Mouse (Mus musculus) yolk sac, embryonic 10.5 days (tissue): ENCODE data around the gene 1110059E24Rik.
"Not testable (repeated sequence)": the region's sequence is repeated elsewhere in the genome, so short reads cannot be mapped to it uniquely, and the experiment has no call there.

Experiments
- DNase-seq: peaks from one replicate; pipeline ENCODE4 v3.0.0-alpha.2; 2017; ENCODE audit warnings: low spot score

Gene 1110059E24Rik

DNA sequence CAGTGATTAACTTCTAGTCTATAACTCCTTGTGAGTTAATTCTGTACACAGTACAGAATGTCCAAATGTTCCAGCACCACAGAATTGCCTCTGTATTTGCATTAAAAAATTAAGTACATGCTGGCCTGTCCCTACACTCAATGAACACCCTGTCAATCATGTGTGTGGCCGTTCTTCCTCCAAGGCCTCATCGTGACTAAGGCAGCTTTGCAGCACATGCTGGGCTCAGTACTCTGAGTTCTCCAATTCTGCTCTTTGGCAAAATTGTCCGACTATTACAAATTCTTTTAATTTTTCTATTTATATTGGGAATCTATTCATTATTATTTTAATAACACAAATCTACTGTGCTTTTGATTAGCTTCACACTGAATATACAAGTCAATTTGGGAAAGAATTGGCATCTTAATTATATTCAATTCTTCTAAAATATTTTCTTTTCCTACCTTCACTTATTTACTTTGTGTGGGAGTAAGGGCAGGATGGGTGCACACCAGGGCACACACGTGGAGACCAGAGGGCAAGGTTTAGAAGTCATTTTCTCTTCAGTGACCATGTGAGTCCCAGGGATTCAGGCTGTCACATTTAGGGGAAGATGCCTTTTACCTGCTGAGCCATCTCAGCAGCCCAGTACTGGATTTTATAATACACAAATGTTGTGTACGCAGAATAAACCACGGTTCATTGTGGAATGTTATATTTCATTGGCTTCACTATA lies 26.3 kb downstream of the 1110059E24Rik start:
- DNase-seq: no peak

- no peak for DNase-seq
Measured at GRCm38 (mm10) chr19:21624148-21624535, 28.6 kb downstream of the 1110059E24Rik start.

DNA sequence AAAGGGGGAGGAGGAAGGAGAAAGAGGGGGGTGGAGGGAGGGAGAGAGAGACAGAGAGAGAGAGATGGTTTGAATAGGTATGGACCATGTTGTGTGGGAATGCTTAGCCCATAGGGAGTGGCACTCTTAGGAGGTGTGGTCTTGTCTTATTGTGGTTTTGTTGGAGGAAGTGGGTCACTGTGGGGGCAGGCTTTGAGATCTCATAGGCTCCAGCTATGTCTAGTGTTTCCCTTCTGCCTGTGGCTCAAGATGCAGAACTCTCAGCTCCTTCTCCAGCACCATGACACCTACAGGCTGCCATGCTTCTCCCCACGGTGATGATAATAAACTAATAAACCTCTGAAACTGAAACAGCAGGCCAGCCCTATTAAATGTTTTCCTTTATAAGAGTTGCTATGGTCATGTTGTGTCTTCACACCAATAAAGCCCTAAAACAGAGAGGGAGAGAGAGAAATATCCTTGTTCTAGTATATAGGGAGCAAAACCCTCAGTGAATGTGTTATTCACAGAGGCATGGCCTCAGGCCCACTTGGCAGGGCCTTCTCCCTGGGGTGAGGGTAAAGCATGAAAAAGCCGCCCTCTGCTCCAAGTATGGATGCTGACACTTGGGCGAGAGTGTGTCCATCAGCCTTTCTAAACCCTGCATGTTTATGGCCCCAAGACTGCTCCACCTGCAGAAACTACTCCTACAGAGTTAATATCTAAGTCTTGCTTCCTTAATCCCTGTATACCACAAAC lies 29.2 kb downstream of the 1110059E24Rik start:
- DNase-seq: no peak

- DNase-seq: no peak
Measured at GRCm38 (mm10) chr19:21615801-21616200, 37.0 kb downstream of the 1110059E24Rik start.

DNA sequence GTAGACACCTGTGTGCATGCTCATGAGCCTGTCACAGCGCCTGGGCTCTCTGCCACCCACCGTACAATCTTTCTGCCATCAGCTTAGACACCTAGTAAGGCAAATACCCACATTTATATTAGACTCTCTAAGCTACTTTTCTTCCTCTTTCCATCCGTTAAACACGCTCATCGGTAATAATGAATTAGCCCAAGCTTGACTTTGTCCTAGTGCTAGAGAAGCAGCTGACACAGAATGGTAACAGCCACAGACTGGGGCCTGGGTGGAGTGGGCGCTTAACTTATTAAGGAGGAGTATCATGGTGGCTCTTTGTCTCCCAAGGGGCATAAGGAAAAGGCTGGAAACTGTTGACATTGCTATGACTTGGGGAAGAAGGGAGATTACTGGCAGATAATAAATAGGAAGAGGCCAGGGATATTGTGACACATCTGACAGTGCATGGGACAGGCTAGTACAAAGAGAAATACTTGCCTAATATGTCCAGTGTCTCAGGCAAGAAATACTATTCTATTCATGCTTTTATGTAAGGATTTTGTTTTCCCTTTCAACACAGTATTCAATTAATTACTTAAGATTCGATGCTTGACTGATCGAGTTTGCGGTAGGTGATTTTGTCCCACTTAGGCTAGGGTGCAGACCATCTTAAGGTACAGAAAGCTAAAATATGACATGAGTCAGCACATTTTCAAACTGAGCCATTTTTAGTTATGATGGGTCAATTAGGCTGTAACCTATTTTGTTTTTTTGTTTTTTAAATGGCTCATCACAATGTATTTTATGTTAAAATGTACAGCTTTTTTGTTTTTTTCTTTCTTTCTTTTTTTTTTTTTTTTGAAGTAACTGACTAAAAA lies 40.8 kb downstream of the 1110059E24Rik start:
- no peak for DNase-seq

DNA sequence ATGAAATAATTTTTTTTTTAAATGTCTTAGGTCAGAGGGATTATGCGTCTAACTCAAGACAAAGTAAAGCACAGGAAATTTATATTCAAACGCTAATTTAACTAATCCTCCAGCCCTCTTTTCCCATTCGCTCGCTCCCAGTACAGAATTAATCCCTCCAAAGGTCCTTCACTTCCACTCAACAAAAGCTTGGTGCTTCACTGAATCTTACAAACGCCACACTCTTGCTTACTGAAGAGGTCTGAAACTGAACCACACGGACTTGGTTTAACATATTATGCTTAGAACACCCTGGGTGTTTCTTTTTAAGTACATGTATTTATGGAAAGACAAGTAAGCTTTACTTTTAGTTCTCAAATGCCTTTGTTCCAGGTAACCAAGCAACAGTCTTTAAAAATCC lies 41.5 kb downstream of the 1110059E24Rik start:
- DNase-seq: no peak

DNA sequence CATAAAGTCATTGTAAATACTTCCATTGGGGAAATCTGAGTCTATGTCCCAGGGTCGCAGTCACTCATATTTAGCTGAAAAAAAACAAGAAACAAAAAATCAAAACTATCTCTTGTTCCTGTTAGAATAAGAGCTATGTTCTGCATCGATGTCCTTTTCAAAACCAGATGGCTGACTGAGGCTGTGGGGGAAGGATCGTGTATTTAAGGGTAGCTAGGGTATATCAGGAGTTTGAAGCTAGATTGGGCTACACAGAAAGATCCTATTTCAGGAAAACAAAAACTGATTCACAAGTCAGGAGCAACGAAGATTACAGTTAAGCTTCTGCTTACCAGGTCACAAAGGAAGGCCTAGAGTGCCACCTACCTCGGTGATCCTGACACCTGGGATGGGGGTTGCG lies 42.5 kb downstream of the 1110059E24Rik start:
- DNase-seq: no peak

DNA sequence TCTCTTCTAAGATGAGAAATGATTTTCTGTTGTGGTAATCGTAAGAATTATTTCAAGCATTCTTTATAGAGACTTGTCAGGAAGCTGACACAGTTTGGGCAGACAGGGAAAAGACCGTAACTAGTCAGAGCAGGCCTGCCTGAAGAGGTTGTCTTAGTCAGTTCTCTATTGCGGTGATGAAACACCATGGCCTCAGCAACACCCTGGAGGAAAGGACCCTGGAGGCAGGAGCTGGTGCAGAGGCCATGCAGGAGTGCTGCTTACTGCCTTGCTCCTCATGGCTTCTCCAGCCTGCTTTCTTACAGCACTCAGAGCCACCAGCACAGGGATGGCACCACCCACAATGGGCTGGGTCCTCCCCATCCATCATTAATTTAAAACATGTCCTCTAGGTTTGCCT lies 47.5 kb downstream of the 1110059E24Rik start:
- DNase-seq: no peak

GRCm38 (mm10) chr19:21603836-21604235 lies 48.9 kb downstream of the 1110059E24Rik start:
- peak; percentile 13 for DNase-seq

DNA sequence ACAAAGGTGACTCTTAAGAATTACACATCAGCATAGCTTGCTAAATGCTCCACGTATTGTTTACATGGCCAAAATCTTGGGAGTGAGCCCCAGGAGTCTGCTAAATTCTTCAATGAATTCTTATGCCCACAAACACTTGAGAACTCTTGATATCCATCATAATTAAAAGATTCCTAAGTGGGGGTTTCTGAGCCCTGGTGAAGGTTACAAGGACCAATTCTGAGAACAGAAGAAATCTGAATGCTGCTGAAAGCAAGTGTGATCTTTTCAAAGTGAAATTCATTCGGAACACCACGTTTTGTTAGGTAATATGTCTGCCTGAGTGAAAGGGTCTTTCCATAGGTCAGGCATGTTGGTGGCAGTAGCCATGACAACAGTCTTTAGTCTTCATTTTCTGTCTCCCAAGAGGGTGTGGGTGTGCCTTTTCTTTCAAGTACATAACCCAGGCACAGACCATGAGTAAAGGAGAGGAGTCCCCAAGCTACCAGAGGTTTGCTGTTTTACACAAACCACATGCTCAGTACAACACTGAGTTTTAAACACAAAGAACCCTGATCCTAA lies 51.2 kb downstream of the 1110059E24Rik start:
- no peak for DNase-seq

DNA sequence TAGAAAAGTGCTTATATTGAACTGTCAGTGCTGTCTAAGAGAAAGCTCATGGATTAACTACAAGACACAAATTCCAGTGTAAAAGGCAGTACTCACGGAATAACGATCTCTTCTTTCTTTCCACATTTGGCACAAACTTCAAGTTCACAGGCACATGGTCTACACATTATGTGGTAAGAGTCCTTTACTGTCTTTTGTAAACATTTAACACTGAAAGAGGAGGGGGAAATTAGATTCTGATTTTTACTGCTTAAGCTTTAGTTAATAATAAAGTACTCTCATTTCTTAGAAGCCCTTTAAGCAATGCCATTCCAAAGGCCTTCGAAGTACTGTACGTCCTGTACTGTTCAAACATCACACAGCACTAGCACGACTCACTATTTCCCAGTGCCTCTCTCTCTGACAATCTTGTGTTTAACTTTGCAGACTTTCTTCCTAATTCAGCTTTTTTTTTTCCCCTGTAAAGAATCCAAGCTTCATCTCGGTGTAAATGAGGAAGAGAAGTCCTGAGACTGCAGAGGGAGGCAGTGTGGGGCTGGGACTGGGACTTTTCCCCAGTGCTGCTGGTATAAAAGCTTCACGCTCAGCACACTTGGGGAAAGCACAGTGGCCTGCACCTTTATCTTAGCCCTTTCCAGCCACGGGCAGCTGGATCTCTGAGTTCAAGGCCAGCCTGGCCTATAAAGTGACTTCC lies 54.0 kb downstream of the 1110059E24Rik start:
- DNase-seq: no peak

GRCm38 (mm10) chr19:21594676-21595075 lies 58.1 kb downstream of the 1110059E24Rik start:
- DNase-seq: no peak

- not testable (repeated sequence) for DNase-seq
Measured at GRCm38 (mm10) chr19:21592216-21592615, 60.6 kb downstream of the 1110059E24Rik start.

- no peak for DNase-seq
Measured at GRCm38 (mm10) chr19:21589888-21590287, 62.9 kb downstream of the 1110059E24Rik start.

GRCm38 (mm10) chr19:21587593-21587992 lies 65.2 kb downstream of the 1110059E24Rik start:
- DNase-seq: no peak

- no peak for DNase-seq
Measured at GRCm38 (mm10) chr19:21586546-21586945, 66.2 kb downstream of the 1110059E24Rik start.

- no peak for DNase-seq
Measured at GRCm38 (mm10) chr19:21585868-21586267, 66.9 kb downstream of the 1110059E24Rik start.

- no peak for DNase-seq
Measured at GRCm38 (mm10) chr19:21583986-21584385, 68.8 kb downstream of the 1110059E24Rik start.

DNA sequence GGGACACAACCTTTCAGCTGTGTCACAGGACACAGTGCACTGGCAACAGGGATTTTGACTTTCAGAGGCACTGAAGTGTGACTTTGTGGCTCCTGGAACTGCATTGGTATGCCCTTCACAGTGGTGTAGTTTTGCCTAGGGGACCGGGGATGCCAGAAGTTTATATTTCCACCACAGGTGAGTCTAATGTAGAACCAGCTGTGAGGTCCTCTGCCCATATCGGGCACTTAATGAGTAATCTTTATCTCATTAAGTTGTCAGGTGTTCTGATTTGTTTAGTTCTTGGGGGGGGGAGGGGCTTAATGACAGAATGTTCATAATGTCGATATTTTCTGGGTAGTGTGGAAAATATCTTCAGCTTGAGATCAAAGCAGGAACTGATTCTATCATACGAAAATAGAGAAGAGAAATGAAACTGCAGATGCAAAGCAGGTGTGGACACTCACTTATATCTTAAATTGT lies 69.2 kb downstream of the 1110059E24Rik start:
- no peak for DNase-seq

GRCm38 (mm10) chr19:21581404-21581803 lies 71.4 kb downstream of the 1110059E24Rik start:
- no peak for DNase-seq

DNA sequence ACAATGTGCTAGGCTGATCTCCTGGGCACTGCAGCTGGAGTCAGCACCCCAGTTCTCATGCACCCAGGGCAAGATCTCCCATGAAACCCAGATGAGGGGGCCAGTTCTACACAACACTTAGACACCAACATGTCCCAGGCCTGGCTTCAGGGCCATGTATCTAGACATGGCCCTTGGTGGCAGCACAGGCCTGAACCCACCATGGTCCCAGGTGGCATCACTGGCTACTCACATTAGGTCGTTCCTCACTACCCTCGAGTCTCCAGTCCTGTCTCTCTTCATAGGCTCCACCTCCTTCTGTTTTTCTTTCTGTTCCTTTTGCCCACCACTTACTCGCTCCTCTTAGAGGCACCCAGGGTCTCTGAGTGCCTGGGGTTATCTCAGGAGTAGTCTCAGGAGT lies 72.9 kb downstream of the 1110059E24Rik start:
- no peak for DNase-seq

DNA sequence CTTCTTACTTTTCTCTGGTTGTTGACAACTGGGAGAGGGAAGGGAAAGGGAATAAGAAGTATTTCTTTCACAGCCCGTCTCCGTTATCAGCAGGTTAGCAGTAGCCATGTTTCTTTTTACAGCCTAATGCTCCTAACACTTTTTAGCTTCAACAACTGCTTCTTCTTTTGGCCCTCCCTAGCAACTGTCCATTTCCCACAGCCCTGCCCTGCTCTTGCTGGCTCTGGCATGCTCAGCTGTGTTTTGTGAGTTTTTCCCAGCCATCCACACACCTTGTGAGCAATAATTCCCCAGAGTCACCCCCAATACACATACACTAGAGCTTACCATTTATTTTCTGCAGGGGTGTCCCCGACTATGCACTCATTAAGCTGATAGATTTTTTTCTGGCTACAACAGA lies 75.3 kb downstream of the 1110059E24Rik start:
- no peak for DNase-seq
